Mouse (Mus musculus): ENCODE results near the gene Ppm1h. TPM values are rescaled to one million over a fixed set of nuclear protein-coding genes. Genes with fewer than 3 reads are reported as not detected.

The Ppm1h gene
- total and polyA plus RNA-seq, 3 experiments, result 6.9 to 14.9 TPM; not detected in 1

DNA sequence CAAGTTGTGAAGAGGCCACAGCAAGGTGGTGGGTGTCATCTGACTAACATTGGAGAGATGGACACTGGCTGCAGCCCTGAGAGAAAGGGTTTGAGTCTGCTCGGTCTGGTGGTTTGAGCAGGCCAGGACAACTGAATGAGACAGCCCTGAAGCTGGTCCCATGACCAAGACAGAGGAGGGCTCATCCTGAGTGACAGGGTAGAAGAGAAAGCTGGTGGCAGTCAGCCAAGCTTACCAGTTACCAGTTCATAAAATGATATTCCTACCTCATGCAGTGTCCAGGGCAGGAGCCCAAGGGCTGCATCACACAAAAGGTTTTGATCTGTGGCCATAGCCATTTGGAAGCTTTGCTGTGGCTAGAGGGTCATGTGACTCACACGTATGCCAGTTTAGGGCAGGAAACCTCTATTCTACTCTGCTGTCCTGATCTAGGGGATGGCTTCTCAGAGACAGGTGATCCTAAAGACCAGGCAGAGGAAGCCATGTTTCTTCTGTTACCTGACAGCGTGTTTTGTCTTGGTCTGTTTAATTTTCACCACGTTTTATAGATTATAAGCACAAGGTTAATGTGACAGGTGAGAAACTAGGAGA is 69.9 kb downstream of the Ppm1h start:
- Histone ChIP-seq H3K9ac (ENCODE audit: control insufficient read depth, low read depth, low read length, poor library complexity, severe bottlenecking) (no peak overlapping the region), H3K36me3 (ENCODE audit: control insufficient read depth in 1 of 2, insufficient read depth in 2 of 2, low read length in 2 of 2) (no peaks in the 10 kb centered on the region), H3K4me3 (ENCODE audit: control insufficient read depth in 1 of 2, insufficient read depth in 1 of 2, low read depth in 2 of 2, low read length in 2 of 2) (no peak overlapping the region), H3K27me3 (ENCODE audit: control insufficient read depth in 1 of 2, insufficient read depth in 2 of 2, low read length in 2 of 2) (no peaks in the 10 kb centered on the region; a peak in 1 of 4 replicates), H3K27ac (ENCODE audit: control insufficient read depth, low read depth, low read length) (no peak overlapping the region), H3K4me1 (ENCODE audit: control insufficient read depth in 1 of 2, insufficient read depth in 2 of 2, low read length in 2 of 2) (no peaks in the 10 kb centered on the region), H3K79me2 (ENCODE audit: control insufficient read depth, insufficient read depth, low read length, poor library complexity) (no peaks in the 10 kb centered on the region), H3K9me3 (replicated peaks; ENCODE audit: insufficient read depth, low read length) (no peaks in the 10 kb centered on the region)
- no peak for DNase-seq (ENCODE audit: low read depth, low spot score)
- TF ChIP-seq NELFE (IDR thresholded peaks at IDR 0.05; ENCODE audit: low read depth, low read length) (no peak), HCFC1 (IDR thresholded peaks at IDR 0.05; ENCODE audit: low read depth, low read length) (no peak), E2F4 (IDR thresholded peaks at IDR 0.05; ENCODE audit: borderline replicate concordance, low read depth, low read length) (no peak), SMC3 (IDR thresholded peaks at IDR 0.05; ENCODE audit: low read depth, low read length) (no peak), MAFK (IDR thresholded peaks at IDR 0.05; ENCODE audit: borderline replicate concordance, low read depth, low read length) (no peak), TAL1 (IDR thresholded peaks at IDR 0.05; ENCODE audit: low read length) (no peak), TCF12 (IDR thresholded peaks at IDR 0.05; ENCODE audit: low read depth, low read length) (no peak), ZNF384 (IDR thresholded peaks at IDR 0.05; ENCODE audit: low read depth, low read length) (no peak)

DNA sequence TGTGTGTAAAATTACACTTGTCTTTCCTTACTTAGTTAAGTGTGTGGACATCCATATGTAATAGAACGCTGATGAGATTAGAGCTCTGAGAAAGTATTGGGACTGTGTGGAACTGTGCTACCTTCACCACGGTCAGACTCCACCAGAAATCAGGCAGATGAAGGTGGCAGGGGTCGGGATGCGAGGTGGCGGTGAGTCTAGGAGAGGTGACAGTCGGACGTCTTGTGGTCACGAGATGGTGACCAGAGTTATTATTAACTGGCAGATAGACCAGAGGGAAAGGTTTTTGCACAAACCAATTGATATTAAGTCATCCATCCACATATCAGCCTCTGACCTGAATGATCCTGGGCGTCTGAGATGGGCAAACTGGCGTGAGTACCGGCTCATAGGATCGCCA is 70.5 kb downstream of the Ppm1h start:
- no peaks in the 10 kb centered on the region; a peak in 1 of 4 replicates for H3K27me3 ChIP-seq (ENCODE audit: control insufficient read depth in 1 of 2, insufficient read depth in 2 of 2, low read length in 2 of 2)
- no peak overlapping the region for H3K4me3 ChIP-seq (ENCODE audit: control insufficient read depth in 1 of 2, insufficient read depth in 1 of 2, low read depth in 2 of 2, low read length in 2 of 2)
- no peaks in the 10 kb centered on the region for H3K79me2 ChIP-seq (ENCODE audit: control insufficient read depth, insufficient read depth, low read length, poor library complexity)
- no peaks in the 10 kb centered on the region for H3K9me3 ChIP-seq (replicated peaks; ENCODE audit: insufficient read depth, low read length)
- no peak overlapping the region for H3K27ac ChIP-seq (ENCODE audit: control insufficient read depth, low read depth, low read length)
- H3K4me1 ChIP-seq (ENCODE audit: control insufficient read depth in 1 of 2, insufficient read depth in 2 of 2, low read length in 2 of 2), result no peaks in the 10 kb centered on the region
- H3K9ac ChIP-seq (ENCODE audit: control insufficient read depth, low read depth, low read length, poor library complexity, severe bottlenecking), result no peak overlapping the region
- DNase-seq (ENCODE audit: low read depth, low spot score), result no peak
- no peaks in the 10 kb centered on the region for H3K36me3 ChIP-seq (ENCODE audit: control insufficient read depth in 1 of 2, insufficient read depth in 2 of 2, low read length in 2 of 2)
- TF ChIP-seq POLR2A (IDR thresholded peaks at IDR 0.05; ENCODE audit: control insufficient read depth in 1 of 2, insufficient read depth in 1 of 2, low read depth in 1 of 2, low read length in 2 of 2, poor library complexity in 1 of 2) (no peak), ZKSCAN1 (IDR thresholded peaks at IDR 0.05; ENCODE audit: low read depth, low read length) (no peak)

DNA sequence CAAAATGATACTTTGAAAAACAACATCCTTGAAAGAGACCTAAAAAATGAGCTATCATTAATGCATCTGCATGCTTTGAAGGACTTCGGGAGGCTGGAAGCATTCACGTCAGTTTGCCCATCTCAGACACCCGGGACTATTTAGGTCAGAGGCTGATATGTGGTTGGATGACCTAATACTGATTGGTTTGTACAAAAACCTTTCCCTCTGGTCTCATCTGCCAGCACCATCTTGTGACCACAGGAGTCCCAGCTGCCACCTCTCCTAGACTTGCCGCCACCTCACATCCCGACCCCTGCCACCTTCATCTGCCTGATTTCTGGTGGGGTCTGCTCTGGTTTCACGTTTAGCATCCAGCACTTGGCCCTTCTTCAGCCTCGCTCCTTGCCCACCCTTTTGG is 71.3 kb downstream of the Ppm1h start:
- H3K79me2 ChIP-seq (ENCODE audit: control insufficient read depth, insufficient read depth, low read length, poor library complexity), result no peaks in the 10 kb centered on the region

More for the DNA sequence above, 71.3 kb downstream of the Ppm1h start:
- TF ChIP-seq NRF1 (IDR thresholded peaks at IDR 0.05; ENCODE audit: insufficient read depth, low read depth, low read length, poor library complexity, severe bottlenecking) (no peak), MAZ (IDR thresholded peaks at IDR 0.05; ENCODE audit: low read depth, low read length) (no peak), RAD21 (IDR thresholded peaks at IDR 0.05; ENCODE audit: low read depth, low read length) (no peak), SMC3 (IDR thresholded peaks at IDR 0.05; ENCODE audit: low read depth, low read length) (no peak), BHLHE40 (IDR thresholded peaks at IDR 0.05; ENCODE audit: borderline replicate concordance, low read depth, low read length) (no peak), ZKSCAN1 (IDR thresholded peaks at IDR 0.05; ENCODE audit: low read depth, low read length) (no peak), USF1 (IDR thresholded peaks at IDR 0.05; ENCODE audit: low read depth, low read length) (no peak), ETS1 (IDR thresholded peaks at IDR 0.05; ENCODE audit: low read depth, low read length) (no peak), TAL1 (IDR thresholded peaks at IDR 0.05; ENCODE audit: low read length) (no peak), ZMIZ1 (IDR thresholded peaks at IDR 0.05; ENCODE audit: low read depth, low read length) (no peak), POLR2AphosphoS5 (IDR thresholded peaks at IDR 0.05; ENCODE audit: borderline replicate concordance, low read depth, low read length) (no peak)
- Histone ChIP-seq H3K36me3 (ENCODE audit: control insufficient read depth in 1 of 2, insufficient read depth in 2 of 2, low read length in 2 of 2) (no peaks in the 10 kb centered on the region), H3K27ac (ENCODE audit: control insufficient read depth, low read depth, low read length) (no peak overlapping the region), H3K9me3 (replicated peaks; ENCODE audit: insufficient read depth, low read length) (no peaks in the 10 kb centered on the region), H3K4me3 (ENCODE audit: control insufficient read depth in 1 of 2, insufficient read depth in 1 of 2, low read depth in 2 of 2, low read length in 2 of 2) (no peak overlapping the region), H3K9ac (ENCODE audit: control insufficient read depth, low read depth, low read length, poor library complexity, severe bottlenecking) (no peak overlapping the region), H3K4me1 (ENCODE audit: control insufficient read depth in 1 of 2, insufficient read depth in 2 of 2, low read length in 2 of 2) (no peaks in the 10 kb centered on the region), H3K27me3 (ENCODE audit: control insufficient read depth in 1 of 2, insufficient read depth in 2 of 2, low read length in 2 of 2) (no peaks in the 10 kb centered on the region; a peak in 1 of 4 replicates)
- no peak for DNase-seq (ENCODE audit: low read depth, low spot score)
